Mouse (Mus musculus): ENCODE measurements around the gene Cct4.

Gene Cct4

DNA sequence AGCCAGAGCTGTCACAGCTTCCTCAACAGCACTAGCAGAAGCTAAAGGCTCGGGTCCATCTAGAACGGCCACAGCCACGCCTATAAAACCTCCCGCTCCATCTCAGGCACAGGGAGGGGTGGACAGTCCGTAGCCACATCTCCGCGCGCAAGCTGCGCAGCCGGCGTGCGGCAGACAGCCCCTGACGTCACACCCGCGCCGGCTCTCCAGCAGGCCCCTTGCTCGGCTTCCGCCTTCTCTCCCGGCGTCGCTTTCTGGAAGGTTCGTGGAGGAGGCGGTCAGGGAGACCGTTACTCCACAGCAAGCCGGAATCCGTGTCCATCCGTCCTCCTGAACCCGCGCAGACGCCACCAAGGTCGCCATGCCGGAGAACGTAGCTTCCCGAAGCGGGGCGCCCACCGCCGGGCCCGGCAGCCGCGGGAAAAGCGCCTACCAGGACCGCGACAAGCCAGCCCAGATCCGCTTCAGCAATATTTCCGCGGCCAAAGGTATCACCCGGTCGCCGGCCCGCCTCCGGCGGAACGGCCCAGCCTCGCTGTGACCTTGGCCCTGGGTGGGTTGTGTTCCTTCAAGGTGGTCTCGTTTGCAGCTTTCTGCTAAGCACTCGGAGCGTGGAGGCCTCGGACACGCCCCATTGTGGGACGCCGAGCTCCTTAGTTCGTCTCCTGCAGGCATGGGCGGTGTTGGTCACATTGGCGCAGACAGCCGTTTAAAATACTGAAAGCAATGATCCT, at the start of gene Cct4:
Cct4 (plus strand) TSS at position 127 of the 734 bp plus-strand sequence.
- peak; percentile 90 for DNase-seq (ENCODE audit: low spot score)

DNA sequence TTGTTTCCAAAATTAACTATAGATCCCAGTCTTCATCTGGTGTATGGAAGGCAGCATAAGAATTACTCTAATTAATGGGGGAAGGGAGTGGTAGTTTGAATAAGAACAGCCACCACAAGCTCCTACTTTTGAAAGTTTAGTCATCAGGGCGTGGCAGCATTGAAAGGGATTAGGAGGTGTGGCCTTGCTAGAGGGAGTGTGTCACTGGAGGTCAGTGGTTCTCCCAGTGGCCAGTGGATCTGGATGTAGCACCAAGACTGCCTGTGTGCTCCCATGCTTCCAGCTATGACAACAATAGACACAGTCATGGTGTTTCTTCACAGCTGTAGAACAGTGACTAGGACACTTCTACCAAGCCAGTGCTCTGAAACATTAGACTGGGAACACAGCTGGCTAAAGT, 41.2 kb upstream of the Cct4 start:
- no peak for DNase-seq (ENCODE audit: low spot score)

DNA sequence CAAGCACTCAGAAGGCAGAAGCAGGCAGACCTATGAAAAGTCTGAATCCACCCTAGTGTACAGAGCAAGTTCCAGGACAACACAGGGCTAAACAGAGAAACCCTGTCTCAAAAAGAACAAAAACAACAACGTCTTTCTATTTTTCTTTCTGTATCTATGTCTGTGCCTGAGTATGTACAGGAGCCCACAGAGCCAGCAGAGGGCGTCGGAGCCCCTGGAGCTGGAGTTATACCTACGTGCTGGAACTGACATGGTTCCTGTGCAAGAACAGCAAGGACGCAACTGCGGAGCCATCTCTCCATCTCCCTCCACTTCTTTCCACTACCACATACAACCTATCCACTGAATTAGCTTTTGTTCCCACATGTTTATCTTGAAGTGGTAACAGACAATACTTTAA, 40.2 kb upstream of the Cct4 start:
- DNase-seq (ENCODE audit: low spot score), result no peak

DNA sequence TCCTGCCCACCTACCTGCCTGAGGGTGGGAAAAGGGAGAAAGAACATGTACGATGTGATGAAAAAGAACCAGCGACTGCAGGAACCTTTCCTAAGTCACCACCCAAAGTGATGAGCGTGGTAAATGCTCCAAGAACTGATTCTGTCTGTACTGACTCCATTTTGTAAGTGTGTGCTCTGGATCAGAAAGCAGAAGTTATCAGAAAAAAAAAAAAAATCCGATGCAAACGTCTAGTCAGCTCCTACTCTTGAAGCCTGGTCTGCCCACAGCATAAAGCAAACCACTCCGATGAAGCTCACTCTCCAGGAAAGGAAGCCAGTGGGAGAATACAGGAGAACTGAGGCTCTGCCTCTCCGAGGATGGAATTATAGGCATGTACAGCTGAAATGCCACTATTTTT, 37.7 kb upstream of the Cct4 start:
- no peak for DNase-seq (ENCODE audit: low spot score)

DNA sequence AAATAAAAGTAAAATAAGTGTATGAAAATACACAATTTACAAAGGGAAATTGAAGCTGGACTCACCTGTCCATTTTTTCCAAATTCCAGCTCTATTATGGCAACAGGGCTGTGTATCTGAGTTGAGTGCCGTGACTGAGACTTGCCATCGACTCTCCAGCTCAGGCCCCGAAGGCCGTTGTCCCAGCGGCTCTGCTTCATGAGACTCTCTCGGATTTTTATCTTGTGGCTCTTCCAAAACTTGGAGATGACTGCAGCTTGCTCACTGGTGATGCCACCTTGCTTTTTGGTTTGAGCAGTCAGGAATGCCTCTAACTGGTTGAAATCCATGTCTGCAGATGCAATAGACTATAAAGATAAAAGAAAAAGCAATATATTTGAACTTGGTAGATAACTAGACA, 34.0 kb upstream of the Cct4 start:
- DNase-seq (ENCODE audit: low spot score), result no peak

DNA sequence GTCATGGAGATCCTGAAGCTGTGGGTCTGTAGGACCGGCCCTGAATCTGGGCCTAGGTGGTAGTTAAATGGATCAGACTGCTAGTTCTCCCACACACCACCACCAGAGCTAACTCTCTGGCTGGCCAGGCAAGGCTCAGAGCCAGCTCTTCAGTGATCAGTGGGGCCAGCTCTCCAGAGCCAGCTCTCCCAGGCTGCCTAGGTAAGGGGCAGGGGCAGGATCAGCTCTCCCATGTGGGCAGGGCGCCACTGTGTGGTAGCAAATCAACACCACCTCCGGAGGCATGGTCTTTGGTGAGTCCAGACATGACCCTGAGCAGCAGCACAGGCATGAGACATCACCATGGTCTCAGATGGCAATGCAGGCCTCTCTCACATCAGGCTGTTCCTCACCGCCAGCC, 33.5 kb upstream of the Cct4 start:
- DNase-seq (ENCODE audit: low spot score), result peak; percentile 16

DNA sequence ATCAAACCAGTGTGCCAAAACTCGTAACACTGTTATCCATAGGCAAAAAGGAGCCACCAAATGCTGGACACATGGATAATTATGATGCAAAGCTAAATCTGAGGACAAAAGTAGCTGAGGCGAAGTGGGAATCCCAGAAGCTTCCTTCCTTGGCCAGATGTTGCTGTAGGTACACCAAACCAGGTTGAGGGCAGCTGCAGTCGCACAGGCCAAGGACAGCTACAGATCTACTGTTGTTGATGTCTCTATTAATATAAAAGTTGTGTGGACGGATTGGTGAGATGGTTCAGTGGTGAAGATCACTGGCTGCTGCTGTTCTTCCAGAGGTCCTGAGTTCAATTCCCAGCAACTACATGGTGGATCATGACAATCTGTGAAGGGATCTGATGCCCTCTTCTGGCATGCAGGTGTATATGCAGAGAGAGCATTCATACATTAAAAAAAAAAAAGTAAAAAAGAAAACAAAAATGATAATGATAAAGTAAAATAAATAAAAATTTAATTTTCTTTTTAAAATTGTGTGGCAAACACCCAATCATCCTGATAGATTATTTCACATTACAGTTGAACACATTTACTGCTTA, 32.4 kb upstream of the Cct4 start:
- DNase-seq (ENCODE audit: low spot score), result no peak

DNA sequence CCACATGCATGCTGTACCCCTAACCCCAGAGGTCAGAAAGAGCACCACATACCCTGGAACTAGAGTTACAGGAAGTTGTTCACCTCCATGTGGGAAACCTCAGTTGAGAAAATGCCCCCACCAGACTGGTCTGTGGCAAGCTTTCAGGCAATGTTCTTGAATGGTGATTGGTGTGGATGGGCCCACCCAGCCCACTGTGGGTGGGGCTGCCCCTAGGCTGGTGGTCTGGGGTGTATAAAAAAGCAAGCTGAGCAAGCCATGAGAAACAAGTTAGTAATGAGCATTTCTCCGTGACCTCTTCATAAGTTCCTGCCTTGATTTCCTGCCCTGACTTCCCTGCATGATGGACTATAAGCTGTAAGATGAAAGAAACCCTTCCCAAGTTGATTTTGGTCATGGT, 28.2 kb upstream of the Cct4 start:
- no peak for DNase-seq (ENCODE audit: low spot score)

DNA sequence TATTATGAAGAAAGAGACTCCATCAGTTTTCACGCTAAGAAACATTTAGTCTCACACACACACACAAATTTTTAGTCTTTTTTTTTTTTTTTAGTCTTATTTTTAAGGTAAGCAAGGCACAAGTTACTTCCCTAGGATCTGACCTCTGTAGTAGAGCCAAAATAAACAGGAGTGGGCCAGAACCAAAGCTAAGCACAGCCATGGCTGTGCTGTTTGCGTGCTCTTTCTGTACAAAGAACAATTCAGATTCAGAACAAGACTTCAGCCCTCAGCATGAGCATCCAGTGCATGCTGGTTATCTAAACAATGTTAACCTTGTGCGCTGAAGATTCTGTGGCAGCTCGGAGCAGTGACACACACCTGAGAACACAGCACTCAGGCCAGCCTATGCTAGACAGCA, 25.9 kb upstream of the Cct4 start:
- no peak for DNase-seq (ENCODE audit: low spot score)

DNA sequence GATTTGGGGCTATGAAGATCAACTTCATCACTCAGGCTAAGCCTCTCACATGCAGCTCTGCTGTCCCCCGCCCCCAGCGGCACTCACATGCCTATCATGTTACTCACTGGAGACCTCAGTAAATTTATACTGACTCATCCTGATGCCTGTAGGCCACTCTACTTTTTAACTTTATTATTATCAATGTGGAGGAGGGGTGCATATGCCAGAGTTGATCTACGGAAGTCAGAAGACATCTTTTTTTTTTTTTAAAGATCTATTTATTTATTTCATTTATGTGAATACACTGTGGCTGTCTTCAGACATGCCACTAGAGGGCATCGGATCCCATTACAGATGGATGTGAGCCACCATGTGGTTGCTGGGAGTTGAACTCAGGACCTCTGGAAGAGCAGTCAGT, 24.8 kb upstream of the Cct4 start:
- no peak for DNase-seq (ENCODE audit: low spot score)

DNA sequence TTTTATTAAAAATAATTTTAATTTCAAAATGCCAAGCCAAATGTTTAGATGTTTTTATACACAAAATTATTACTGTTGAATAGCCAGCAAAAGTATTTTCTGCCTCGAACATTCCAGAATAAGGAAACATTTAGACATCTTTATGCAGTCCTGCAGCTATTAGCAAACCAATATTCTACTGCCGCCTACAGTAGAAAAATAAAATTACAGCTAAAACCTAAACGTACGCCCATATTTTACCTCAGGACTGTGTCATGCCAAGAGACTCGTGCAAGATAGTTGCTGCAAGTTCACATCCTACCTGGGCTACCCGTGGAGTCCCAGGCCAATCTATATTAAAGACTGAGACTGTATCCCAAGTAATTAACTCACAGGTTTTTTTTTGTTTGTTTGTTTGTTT, 20.8 kb upstream of the Cct4 start:
- DNase-seq (ENCODE audit: low spot score), result no peak

DNA sequence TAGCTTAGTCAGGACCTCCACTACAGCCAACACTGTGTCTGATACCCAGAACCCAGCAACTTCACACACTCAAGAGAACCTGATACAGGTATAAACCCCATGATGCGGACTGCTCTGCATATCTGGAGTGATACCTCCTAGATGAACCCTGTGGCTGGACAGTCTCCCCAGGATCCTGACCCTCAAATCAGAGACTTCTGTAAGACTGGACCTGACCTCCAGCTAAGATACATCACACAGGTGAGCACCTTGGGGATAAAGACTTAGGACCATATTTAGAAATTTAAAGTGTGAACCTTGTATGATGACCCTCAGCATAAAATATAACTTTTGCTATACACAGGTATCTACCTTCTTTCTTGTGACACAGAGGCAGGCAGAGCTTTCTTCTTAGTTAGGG, 19.8 kb upstream of the Cct4 start:
- DNase-seq (ENCODE audit: low spot score), result no peak

DNA sequence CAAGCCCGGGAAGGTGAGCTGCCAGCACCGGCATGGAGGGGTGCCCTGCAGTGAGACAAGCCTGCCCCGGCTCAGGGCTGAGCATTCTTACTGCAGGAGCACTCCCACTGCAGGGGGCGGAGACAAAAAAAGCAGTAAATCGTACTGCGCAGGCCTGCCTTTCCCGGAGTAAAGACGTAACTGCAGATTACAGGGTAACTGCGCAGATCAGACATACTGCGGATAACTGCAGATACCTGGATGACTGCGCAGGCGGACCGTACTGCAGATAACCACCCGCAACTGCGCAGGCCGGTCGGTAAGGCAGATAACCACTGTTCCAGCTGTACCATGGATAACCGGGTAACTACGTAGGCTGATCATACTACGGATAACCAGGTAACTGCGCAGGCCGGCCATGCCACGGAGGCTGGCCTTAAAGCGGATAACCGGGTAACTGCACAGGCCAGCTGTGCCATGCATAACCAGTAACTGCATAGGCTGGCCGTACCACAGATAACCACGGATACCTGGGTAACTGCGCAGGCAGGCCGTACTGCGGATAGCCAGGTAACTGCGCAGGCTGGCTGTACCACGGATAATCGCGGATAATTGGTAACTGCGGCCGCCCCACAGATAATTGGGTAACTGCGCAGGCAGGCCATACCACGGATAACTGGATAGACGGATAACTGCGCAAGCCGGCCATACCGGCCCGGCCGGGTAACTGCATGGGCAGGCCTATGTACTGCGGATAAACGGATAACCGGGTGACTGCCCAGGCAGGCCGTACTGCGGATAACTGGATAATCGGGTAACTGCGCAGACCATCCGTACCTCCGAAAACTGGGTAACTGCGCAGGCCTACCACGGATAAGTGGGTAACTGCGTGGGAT, 18.2 kb upstream of the Cct4 start, which contains the start of gene Zrsr1:
Zrsr1 (plus strand) TSS at position 171 of the 875 bp plus-strand sequence.
- DNase-seq (ENCODE audit: low spot score), result peak; percentile 22

DNA sequence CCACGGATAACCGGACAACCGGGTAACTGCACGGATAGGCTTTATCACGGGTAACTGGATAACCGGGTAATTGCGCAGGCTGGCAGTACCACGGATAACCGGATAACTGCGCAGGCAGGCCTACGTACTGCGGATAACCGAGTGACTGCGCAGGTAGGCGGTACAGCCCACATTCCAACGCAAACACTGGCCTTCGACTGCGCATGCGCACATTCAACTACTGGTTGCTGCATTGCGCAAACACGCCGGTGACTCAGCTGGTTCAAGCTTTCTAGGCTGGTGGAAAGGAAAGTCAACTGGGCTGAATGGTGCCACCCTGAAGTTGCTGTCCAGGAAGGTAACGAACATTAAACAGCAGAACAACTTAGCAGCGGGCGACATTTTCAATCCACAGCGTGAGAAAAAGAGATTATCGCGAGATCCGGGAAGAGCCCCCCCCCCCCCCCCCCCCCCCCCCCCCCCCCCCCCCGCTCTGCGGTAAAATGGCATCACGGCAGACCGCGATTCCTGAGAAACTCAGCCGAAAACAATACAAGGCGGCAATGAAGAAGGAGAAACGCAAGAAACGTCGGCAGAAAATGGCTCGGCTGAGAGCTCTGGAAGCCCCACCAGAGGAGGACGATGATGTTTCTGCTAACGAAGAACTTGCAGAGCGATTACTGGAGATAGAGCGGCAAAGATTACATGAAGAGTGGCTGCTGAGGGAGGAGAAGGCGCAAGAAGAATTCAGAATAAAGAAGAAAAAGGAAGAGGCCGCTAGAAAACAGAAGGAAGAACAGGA, 17.4 kb upstream of the Cct4 start:
- DNase-seq (ENCODE audit: low spot score), result peak; percentile 59

DNA sequence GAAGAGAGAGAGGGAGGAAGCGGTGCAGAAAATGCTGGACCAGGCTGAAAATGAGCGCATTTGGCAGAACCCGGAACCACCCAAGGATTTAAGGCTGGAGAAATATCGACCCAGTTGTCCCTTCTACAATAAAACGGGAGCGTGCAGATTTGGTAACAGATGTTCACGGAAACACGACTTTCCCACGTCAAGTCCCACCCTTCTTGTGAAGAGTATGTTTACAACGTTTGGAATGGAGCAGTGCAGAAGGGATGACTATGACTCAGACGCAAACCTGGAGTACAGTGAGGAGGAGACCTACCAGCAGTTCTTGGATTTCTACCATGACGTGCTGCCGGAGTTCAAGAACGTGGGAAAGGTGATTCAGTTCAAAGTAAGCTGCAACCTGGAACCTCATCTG, 16.7 kb upstream of the Cct4 start:
- no peak for DNase-seq (ENCODE audit: low spot score)

DNA sequence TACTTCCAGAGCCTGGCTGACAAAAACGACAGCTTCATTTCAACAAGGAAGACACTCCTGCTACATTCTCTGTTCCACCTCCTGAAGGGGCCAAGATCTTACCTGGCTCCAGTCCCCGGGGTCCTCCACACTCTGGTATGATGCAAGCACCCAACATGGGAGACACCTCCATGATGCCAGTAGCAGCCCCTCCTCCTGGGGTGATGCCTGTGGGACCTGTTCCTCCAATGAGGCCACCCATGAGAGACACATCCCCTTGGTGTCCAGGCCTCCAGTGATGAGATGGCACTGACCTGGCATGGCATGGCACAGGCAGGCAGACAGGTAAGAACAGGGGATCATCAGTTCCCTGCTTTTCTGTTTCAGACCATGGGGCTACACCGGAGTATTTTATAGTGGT, 12.1 kb upstream of the Cct4 start:
- no peak for DNase-seq (ENCODE audit: low spot score)

DNA sequence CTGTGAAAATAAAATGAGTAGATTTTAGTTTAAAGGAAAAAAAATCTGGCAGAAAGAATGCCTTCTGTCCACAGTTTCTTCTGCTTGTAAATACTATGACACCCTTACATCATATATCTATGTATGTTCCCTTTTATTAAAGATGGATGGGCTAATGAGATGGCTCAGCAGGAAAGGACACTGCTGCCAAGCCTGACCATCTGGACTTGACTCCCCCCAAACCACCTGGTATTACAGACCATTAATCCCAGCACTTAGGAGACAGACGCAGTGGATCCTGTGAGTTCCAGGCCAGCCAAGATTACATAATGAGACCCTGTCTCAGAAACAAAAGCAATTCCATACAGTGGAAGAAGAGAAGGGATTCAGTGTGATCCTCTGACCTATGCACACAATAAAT, 11.6 kb upstream of the Cct4 start:
- no peak for DNase-seq (ENCODE audit: low spot score)

DNA sequence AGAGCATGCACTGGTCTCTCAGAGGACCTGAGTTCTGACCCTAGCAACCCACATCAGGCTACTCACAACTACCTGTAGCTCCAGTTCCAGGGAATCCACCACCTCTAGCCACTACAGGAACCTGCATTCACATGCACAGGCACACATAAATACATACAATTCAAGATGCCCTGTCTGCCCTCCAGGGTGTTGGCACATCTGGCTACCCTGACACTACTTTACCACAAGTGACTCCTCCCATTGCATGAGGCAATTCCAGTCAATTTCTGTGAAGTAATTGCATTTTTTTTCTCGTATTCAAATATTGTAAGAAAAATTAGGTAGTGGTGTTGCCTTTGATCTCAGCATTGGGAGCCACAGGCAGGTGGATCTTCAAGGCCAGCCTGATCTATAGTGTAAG, 11.1 kb upstream of the Cct4 start:
- no peak for DNase-seq (ENCODE audit: low spot score)

DNA sequence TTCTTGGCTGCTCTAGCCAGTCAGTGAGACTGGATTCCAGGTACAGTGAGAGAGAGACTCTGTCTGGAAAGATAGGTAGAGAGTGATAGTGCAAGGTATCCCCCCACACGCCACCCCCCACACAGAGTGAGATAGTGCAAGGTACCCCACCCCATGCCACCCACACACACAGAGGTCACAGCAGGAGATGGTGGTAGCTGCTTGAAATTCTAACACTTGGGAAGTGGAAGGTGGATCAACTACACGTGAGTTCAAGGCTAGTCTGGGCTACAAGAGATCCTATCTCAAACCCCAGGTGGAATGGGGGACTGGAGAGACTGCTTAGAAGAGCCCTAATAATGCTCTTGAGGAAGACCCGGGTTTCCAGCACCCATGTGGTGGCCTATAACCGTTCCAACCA, 9.3 kb upstream of the Cct4 start:
- DNase-seq (ENCODE audit: low spot score), result no peak

DNA sequence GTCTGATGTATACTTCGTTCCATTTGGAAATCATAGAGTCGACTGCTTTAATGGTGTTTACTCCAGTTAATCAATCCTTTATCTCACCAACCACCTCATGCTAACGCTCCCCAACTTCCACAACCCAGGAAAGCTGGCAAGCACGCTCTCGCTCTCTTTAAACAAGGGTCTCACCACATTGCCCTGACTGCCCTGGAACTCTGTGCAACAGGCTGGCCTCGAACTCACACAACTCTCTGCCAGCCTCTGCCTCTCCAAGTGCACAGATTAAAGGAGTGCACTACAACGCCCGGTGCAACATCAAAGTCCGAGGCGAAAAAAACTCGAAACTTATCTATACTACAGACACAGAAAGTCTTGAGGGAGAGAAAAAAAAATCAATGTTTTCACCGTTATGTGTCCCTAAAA, 8.8 kb upstream of the Cct4 start:
- DNase-seq (ENCODE audit: low spot score), result no peak

DNA sequence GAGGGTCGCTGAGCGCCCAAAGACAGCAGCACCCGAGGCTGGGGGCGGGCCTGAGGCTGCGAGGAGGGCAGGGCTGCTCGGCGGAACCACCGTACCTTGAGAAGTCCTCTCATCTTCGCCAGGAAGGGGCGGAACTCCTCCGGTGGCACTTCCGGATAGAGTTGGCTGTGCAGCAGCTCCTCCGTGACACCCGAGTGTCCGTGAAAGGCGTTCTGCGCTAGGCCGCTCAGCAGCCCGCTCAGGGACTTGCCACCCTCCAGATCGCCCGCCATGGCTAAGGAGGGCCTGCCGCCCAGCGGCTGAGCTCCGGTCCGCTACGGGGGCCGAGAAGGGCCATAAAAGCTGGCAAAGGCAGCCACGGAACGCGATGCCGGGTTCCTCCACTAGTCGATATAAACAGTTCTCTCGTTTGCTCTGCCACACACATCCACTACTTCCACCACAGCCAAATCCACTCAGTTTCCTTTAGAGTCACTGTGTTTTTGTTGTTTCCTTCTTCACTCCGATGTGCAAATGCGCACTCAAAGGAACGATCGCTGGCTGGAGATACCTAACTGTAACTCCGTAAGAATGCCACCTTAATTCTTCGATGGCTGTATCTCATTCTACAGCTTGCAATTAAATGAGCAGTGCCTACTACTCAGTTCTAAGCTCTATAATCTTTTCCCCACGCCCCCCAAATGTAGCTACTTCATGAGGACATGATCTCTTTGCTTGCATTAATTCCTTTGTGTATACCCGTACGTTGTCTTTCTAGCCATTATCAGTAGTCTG, 8.1 kb upstream of the Cct4 start, which contains the start of the genes Gm28048 and Commd1:
Gm28048 (minus strand) TSS at position 107 of the 774 bp plus-strand sequence.
Commd1 (minus strand) TSS at position 399 of the 774 bp plus-strand sequence.
- peak; percentile 99 for DNase-seq (ENCODE audit: low spot score)

Measured in ovary, postnatal 10 days (tissue).